Mouse (Mus musculus) urinary bladder, adult 2 months (tissue): Measurements from ENCODE around the gene Cyp4v3. TPM values are rescaled to one million over a fixed set of nuclear protein-coding genes. Genes with fewer than 3 reads are reported as not detected.
A peak's percentile ranks its signal among the peaks of the same experiment; 100 is the strongest.
"Not testable (repeated sequence)": the region's sequence is repeated elsewhere in the genome, so short reads cannot be mapped to it uniquely, and the experiment has no call there.

Source experiments
- DNase-seq: peaks from one replicate; pipeline ENCODE4 v3.0.0; 2022; ENCODE audit warnings: low spot score
- polyA plus RNA-seq: library from polyadenylated mRNA; depleted of rRNA; stranded (reverse); fragments of >200 nt; gene quantifications from 2 replicates; pipeline ENCODE4 v1.2.3, GENCODE M21; 2012; rRNA removed

Cyp4v3 gene
- 10.4 and 12.3 TPM in 2 replicates for polyA plus RNA-seq

- DNase-seq: peak; percentile 54
These were observed at the start of gene Cyp4v3 for GRCm38 (mm10) chr8:45332685-45333409. Gene Cyp4v3 (minus strand): TSS chr8:45333216.

DNA sequence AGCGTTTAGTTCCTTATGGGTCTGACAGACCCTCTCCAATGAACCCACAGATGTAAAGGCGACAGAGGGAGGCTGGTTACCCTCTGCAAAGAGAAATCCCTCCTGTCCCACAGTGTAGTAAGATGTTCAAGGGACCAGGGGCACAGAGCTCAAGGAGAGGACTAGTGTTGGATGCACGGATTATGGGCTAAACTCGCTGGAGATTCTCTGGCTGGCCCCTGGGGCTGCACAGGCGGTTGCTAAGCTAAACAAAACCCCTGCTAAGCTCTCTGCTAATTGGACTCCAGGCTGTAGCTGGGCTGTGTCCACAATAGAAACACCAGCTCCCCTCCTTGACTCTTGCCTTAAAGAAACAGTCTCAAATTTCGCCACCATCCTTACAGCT is 48.9 kb upstream of the Cyp4v3 start, which contains the start of gene Fam149a:
Gene Fam149a (minus strand): TSS at position 329 of the 385 bp plus-strand sequence.
- no peak for DNase-seq

DNA sequence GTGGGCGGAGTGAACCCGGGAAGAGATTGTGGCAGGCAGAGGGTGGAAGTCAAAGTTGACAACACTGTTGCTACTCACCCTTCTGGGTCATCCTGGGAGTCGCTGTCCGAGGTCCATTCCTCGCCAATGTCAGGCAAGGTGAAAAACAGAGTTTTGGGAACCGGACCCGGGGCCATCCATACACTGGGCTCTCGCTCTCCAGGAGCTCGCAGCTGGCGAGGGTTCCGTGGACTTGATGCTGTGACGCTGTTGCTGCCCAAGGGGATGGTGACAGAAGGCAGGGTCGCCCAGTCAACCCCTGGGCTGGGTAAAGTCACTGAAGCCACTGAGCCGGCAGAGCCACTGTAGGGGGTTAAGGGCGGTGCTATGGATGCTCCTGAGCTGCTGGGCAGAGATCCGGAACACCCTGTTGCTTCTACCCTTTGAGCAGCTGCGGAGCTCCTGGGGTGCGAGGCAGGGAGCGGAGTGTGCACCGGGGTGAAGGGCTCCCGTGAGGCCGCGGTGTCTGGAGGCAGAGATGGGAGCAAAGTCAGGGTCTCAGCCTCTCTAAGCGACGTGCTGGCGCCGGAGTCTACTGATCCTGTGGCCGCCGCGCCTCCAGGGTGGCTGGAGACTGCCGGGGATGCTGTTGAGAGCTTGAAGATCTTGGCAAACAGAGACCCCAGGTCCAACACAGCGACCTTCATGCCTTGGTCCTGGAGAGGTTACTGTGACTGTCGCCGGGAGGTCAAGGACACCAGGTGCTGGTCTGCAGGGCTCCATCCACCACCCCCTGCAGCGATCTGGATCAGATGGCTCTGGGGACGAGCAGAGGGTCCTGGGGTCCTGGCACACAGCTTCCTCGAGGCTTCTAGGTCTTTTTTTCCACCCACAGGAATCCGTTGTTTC is 48.3 kb upstream of the Cyp4v3 start:
- no peak for DNase-seq

GRCm38 (mm10) chr8:45380598-45380997 is 47.6 kb upstream of the Cyp4v3 start:
- DNase-seq: no peak

GRCm38 (mm10) chr8:45374071-45374470 is 41.1 kb upstream of the Cyp4v3 start:
- no peak for DNase-seq

- no peak for DNase-seq
These were observed 34.1 kb upstream of the Cyp4v3 start for GRCm38 (mm10) chr8:45367154-45367553.

- DNase-seq: no peak
These were observed 30.2 kb upstream of the Cyp4v3 start for GRCm38 (mm10) chr8:45363220-45363619.

DNA sequence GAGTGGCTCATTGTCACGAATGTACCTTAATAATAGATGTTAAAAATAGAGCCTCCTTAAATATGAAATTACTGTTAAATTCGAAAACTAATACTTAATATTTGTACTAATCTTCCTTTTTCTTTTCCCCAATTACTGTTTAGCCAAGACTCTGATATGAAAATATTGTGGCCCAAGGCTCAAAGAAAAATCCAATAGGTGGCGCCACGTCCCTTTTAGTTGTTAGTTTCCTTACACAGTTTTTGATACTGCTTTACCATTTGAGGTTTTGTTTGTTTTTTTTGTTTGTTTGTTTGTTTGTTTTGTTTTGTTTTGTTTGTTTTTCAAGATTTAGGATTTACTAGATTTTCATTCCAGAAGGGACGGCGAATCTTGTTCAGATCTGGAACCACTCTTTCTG is 29.3 kb upstream of the Cyp4v3 start:
- no peak for DNase-seq

DNA sequence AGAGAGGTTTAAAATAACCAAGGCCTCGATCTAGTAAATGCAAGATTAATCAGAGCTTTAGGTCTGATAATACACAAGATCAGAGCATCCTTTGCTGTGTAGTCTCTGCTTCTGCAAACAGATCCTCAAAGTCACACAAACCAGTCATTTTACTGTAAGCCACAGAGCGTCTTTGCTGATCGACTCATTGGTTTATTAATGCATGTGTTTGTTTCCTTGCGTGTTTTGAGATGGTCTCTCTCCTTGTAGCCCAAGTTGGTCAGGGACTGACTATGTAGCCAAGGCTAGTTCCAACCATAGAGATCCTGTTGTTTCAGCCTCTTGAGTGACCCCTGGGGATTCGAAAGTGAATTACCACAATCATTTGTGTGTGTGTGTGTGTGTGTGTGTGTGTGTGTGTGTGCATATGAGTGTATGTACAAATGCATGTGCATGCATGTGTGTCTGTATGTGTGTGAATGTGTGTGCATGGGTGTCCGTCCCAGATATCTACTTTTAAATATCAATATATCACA is 26.1 kb upstream of the Cyp4v3 start:
- no peak for DNase-seq

DNA sequence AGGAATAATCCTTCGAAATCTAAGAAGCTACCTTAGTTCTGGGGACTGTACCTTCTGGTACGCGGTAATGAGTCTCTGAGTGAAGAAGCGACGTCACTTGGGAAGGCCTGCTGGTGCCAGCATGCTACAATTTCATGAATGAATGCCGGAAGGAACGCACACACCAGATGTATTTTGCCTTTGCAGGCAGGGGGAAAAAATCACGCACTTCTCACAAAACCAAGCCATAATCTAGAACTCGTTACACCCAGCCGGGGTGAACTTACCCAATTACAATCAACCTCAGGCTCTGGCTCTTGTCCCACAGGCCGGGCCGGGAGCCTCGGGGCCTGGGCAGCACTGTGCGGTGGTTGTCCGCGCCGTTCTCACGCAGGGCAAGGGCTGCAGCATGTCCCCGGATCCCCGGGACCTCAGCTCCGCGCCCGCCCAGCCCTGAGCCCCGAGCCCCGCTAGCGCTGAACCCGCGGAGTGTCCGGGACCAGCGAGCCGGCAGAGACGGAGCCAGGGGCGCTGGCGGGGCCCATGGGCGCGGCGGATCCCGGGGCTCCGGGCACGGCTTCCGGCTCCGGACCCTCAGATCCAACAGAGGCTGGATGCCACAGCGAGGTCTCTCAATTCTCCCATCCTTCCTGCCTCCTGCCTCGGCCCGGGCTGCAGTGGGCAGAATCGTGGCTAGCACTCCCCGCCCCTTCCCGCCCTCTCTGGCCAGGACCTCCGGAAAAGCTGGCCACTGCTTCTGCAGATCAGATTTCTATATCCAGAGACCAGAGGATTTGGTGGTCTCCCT is 25.3 kb upstream of the Cyp4v3 start:
- DNase-seq: peak; percentile 34

DNA sequence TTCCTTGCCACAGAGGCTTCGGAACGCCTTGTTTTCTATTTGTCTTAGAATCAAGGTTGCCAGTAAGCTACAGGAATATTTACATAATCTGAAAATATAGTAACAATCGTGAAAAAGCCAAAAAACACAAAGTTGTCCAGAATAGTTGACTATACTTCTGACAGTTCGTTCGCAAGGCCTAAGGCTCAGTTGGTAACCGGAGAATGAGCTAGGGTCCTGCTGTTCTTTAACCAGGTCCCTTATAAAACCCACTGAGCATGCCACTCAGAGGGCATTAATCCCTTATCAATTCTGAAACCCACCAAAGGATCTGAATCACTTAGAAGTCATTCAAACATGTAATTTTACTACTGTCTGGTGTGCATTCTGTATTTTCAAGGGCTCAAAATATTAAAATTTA is 22.8 kb upstream of the Cyp4v3 start:
- DNase-seq: no peak

GRCm38 (mm10) chr8:45345031-45345430 is 12.0 kb upstream of the Cyp4v3 start:
- DNase-seq: peak; percentile 40

GRCm38 (mm10) chr8:45344298-45344697 is 11.3 kb upstream of the Cyp4v3 start:
- no peak for DNase-seq

- no peak for DNase-seq
These were observed 8.9 kb upstream of the Cyp4v3 start for GRCm38 (mm10) chr8:45341630-45342628.

DNA sequence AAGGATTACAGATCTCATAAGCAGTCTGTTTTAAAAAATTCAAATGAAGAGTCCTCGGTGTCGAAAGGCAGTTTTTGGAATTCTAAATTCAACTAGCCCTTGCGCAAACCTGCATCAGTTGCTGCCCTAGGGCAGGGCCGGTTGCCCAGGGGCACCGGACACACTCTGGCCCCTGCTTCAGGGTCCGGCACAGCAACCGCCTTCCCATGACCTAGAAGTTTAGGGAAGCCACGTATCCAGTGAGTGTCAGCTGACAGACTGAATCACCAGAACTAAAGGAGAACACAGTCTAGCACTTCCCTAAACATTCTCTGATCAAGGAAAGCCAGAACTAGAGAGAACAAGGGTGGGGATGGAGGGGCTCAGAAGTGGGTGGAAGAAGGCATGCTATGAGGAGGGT is 477 bp upstream of the Cyp4v3 start:
- no peak for DNase-seq

DNA sequence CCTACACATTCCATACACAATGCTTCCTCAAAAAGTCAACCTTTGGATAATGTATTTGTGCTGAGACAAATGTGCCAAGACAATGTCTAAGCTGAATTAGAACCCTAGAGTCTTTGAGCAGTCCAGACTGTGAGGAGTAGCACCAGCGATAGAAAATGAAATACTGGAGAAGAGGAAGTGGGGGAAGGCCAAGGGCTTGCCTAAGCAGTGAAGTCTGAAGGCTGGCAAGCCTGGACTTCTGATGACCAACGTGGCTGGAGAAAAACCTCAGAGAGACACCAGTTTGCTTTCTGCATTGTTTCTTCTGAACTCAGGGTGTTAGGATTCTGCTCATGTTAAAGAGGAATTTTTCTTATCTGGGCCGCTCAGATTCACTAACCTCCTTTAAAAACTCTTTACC is 2.2 kb downstream of the Cyp4v3 start:
- DNase-seq: no peak

DNA sequence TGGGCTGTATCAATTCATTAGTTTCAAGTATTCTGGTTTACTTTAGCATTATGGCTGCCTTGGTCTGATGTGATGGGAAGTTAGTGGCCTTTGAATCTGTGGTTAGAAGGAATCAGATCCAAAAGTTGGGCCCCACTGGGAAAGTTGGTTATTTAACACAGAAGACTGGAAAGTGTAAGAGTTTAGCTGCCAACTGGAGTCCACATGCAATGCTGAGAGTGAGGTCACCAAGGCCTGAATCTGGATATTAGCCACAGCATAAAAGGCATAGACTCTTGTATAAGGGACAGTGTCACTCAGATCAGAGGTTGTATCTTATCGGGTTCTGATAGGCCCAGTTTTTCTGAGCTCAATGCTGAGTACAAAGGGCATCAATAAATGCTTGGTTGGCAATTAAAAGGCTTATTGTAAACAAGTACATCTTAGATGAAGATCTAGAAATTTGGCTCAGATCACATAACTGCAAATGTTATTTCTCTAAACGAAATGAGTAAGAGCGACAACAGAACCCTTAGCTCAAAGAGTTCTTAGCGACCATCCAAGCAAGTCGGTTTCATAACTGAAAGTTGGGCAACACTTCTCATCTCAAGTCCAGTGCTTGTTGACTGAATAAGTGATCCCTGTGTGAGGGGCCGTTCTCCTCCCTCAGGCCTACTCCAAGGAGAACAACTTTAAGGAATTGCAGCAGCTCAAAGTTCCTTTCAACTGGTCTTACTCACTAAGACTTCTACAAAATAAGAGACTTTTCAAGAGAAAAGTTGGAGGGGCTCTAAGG is 3.6 kb downstream of the Cyp4v3 start:
- no peak for DNase-seq

DNA sequence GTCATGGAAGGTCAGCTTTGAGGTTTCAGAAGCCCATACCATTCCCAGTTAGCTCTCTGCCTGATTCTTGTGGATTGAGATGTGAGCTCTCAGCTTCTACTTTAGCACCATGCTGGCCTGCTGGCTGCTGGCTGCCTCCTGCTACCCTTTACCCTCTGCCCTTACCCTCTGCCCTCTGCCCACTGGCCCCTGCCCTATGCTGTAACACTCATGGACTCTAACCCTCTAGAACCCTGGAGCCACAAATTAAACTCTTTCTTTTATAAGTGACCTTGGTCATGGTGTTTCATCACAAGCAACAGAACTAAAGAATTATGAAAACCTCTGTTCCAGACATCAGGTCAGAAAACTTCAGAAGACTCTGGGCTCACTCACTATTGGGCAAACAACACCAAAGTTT is 5.9 kb downstream of the Cyp4v3 start:
- not testable (repeated sequence) for DNase-seq

- no peak for DNase-seq
These were observed 8.9 kb downstream of the Cyp4v3 start for GRCm38 (mm10) chr8:45324151-45324550.

- no peak for DNase-seq
These were observed 11.7 kb downstream of the Cyp4v3 start for GRCm38 (mm10) chr8:45321365-45321764.
